Mouse (Mus musculus) heart, postnatal 25 days (tissue): Measurements from ENCODE around the gene Spire2. TPM values are rescaled to one million over a fixed set of nuclear protein-coding genes. Genes with fewer than 3 reads are reported as not detected.
"Not testable (repeated sequence)": the region's sequence is repeated elsewhere in the genome, so short reads cannot be mapped to it uniquely, and the experiment has no call there.

Source experiments
- DNase-seq: peaks from one replicate; pipeline ENCODE4 v3.0.0; 2022; ENCODE audit warnings: low spot score
- intact Hi-C: fragments of 180-260 bp; cut with DNase I; formaldehyde crosslinking; loops from one replicate; pipeline ENCODE4 v1.15.1; 2025
- total RNA-seq, 2 experiments: library from RNA; stranded (reverse); gene quantifications; 2 replicates each; pipeline ENCODE4 v1.2.3; 2021

Spire2 gene
- total RNA-seq, result under 1 TPM; 0.10 to 0.20 TPM

- intact Hi-C loops, result no loop called here
Observed at GRCm38 (mm10) chr8:123332262-123333090, at the start of gene Spire2. Gene Spire2, plus strand, starts transcription at chr8:123332713.

GRCm38 (mm10) chr8:123282994-123283393, 49.5 kb upstream of the Spire2 start:
- intact Hi-C loops, DNase-seq: not testable (repeated sequence)

More at GRCm38 (mm10) chr8:123332262-123333090, at the start of gene Spire2:
- peak; percentile 34 for DNase-seq

GRCm38 (mm10) chr8:123283991-123284390, 48.5 kb upstream of the Spire2 start:
- intact Hi-C loops, result no loop called here
- DNase-seq, result no peak

- DNase-seq, result no peak
- intact Hi-C loops, result no loop called here
Observed at GRCm38 (mm10) chr8:123284493-123284892, 48.0 kb upstream of the Spire2 start.

GRCm38 (mm10) chr8:123287362-123287761, 45.2 kb upstream of the Spire2 start:
- intact Hi-C loops, result no loop called here
- no peak for DNase-seq

- intact Hi-C loops, result loop anchor here (5.0 kb wide), 1 partner anchor 73 kb away; no protein-coding TSS in a partner anchor
- DNase-seq, result no peak
Observed at GRCm38 (mm10) chr8:123290166-123290565, 42.3 kb upstream of the Spire2 start.

- intact Hi-C loops, result loop anchor here (5.0 kb wide), 1 partner anchor 73 kb away; no protein-coding TSS in a partner anchor
- DNase-seq, result no peak
Observed at GRCm38 (mm10) chr8:123290679-123291078, 41.8 kb upstream of the Spire2 start.

GRCm38 (mm10) chr8:123291716-123292115, 40.8 kb upstream of the Spire2 start:
- DNase-seq, result no peak
- intact Hi-C loops, result loop anchor here (5.0 kb wide), 1 partner anchor 74 kb away; no protein-coding TSS in a partner anchor

- no peak for DNase-seq
- intact Hi-C loops, result loop anchor here (5.0 kb wide), 1 partner anchor 75 kb away; no protein-coding TSS in a partner anchor
Observed at GRCm38 (mm10) chr8:123292281-123292680, 40.2 kb upstream of the Spire2 start.

- intact Hi-C loops, result loop anchor here (5.0 kb wide), 1 partner anchor 75 kb away; no protein-coding TSS in a partner anchor
- DNase-seq, result no peak
Observed at GRCm38 (mm10) chr8:123292785-123293184, 39.7 kb upstream of the Spire2 start.

GRCm38 (mm10) chr8:123298301-123298700, 34.2 kb upstream of the Spire2 start:
- intact Hi-C loops, result no loop called here
- DNase-seq, result no peak

- DNase-seq, result no peak
Observed at GRCm38 (mm10) chr8:123308738-123309137, 23.8 kb upstream of the Spire2 start.

GRCm38 (mm10) chr8:123317781-123318466, 14.6 kb upstream of the Spire2 start:
- intact Hi-C loops, result loop anchor here (2.0 to 5.0 kb wide), 2 partner anchors 43 to 104 kb away; partner anchors contain the start of gene Def8
- DNase-seq, result no peak

More at GRCm38 (mm10) chr8:123308738-123309137, 23.8 kb upstream of the Spire2 start:
- intact Hi-C loops, result no loop called here

- DNase-seq, result peak; percentile 88
- intact Hi-C loops, result loop anchor here (2.0 to 5.0 kb wide), 2 partner anchors 42 to 104 kb away; partner anchors contain the start of gene Def8
Observed at GRCm38 (mm10) chr8:123318467-123318911, 14.0 kb upstream of the Spire2 start, which contains the start of gene Fanca. Gene Fanca, minus strand, starts transcription at chr8:123318576.

- no peak for DNase-seq
- intact Hi-C loops, result loop anchor here (2.0 to 5.0 kb wide), 2 partner anchors 41 to 103 kb away; partner anchors contain the start of gene Def8
Observed at GRCm38 (mm10) chr8:123319522-123320164, 12.9 kb upstream of the Spire2 start.

GRCm38 (mm10) chr8:123328552-123328951, 4.0 kb upstream of the Spire2 start:
- intact Hi-C loops, result no loop called here
- DNase-seq, result no peak

GRCm38 (mm10) chr8:123329350-123329749, 3.2 kb upstream of the Spire2 start:
- no peak for DNase-seq
- intact Hi-C loops, result no loop called here

GRCm38 (mm10) chr8:123329961-123330360, 2.6 kb upstream of the Spire2 start:
- intact Hi-C loops, result no loop called here
- no peak for DNase-seq

GRCm38 (mm10) chr8:123330701-123331100, 1.8 kb upstream of the Spire2 start:
- DNase-seq, result no peak
- intact Hi-C loops, result no loop called here

GRCm38 (mm10) chr8:123331301-123331700, 1.2 kb upstream of the Spire2 start:
- intact Hi-C loops, result no loop called here

More at GRCm38 (mm10) chr8:123331301-123331700, 1.2 kb upstream of the Spire2 start:
- DNase-seq, result no peak
